Mouse (Mus musculus) T-cell, adult 2 months (primary cell): ENCODE results near the gene Olfr67.
"Not testable (repeated sequence)": the region's sequence is repeated elsewhere in the genome, so short reads cannot be mapped to it uniquely, and the experiment has no call there.

Experiments
- DNase-seq: peaks from one replicate; pipeline ENCODE4 v3.0.0; 2022; ENCODE audit warnings: low spot score

Gene Olfr67

DNA sequence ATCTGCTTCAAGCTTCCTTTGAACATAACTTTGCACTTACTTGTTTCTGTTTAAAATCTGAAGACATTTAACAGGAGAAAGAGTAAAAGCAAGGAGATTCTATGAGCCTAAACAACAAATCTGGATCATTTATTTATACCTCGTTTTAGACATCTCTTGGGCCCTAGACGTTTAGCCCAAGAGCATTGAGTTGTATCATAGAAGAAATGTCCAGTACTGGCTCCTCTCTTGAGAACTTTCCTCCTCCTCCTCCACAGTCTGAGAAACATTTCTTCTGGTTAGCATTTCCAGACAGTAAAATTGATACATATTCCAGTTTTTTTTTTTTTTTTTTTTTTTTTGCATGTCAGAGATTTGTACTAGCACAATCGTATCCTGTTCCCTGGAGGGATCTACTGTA lies at the start of gene Olfr67:
Gene Olfr67, minus strand, starts transcription at position 101 of the 400 bp plus-strand sequence.
- DNase-seq, result no peak

DNA sequence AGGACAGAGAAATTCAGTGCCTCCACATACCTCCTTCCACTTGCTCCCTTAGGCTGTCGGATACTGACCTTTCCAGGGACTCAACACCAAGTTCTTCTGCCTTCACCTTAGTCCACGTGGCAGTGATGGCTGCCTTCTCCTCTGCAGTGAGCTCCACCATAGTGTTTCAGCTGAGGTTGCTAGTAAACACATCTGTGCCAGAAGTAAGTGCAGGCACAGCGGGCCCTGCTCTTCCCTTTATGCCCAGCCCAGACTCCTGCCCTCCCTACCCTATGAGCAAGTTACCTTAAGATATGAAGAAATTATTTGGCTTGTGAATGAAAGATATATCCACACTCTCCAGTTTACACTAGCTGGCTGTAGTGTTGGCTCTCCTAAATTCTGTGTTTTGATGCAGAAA lies 48.6 kb upstream of the Olfr67 start, which contains the start of gene Hbb-bh2:
Gene Hbb-bh2, minus strand, starts transcription at position 253 of the 400 bp plus-strand sequence.
- no peak for DNase-seq

DNA sequence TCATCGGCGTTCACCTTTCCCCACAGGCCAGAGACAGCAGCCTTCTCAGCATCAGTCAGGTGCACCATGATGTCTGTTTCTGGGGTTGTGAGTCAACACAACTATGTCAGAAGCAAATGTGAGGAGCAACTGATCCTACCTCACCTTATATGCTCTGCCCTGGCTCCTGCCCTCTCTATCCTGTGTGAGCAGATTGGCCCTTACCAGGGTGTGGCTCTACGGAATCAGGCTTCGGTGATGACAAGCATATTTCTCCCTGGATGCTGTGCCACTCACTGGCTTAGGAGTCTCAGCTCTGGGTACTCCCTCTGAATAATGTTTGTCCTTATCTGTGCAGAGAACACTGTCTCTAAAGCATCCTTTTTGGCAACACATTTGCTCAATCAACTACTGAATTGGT lies 36.2 kb upstream of the Olfr67 start, which contains the start of gene Hbb-bs:
Gene Hbb-bs, minus strand, starts transcription at position 289 of the 400 bp plus-strand sequence.
- no peak for DNase-seq

DNA sequence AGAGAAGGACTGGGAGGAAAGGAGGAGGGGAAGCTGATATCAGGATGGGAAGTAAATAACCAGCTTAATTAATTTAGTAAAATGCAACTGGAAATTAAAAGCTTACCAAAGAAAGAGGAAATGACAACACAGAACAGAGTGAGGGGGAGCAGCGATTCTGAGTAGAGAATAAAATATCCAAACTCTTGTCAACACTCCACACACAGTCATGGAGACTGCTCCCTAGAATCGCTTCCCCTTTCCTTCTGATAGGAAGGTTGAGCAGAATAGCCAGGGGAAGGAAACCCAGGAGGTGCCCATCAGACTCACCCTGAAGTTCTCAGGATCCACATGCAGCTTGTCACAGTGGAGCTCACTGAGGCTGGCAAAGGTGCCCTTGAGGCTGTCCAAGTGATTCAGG lies 35.5 kb upstream of the Olfr67 start:
- DNase-seq, result not testable (repeated sequence)

DNA sequence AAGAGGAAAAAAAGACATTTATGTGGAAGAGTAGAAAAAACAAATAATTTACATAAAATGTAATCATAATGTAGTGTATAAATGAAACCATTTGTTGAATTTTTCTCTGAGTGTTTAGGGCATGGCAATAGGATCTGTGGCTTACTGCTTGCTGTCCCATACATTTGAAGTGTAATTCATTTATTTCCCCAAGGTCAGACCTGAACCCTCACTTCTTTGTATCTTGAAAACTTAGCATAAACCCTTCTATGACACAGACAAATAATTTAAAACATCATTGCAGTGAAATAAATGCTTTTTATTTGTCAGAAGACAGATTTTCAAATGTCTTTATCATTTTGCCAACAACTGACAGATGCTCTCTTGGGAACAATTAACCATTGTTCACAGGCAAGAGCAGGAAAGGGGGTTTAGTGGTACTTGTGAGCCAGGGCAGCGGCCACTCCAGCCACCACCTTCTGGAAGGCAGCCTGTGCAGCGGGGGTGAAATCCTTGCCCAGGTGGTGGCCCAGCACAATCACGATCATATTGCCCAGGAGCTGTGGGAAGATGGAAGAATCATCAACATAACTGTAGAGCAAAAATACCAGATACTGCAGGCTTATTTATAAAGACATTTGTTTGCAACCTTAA lies 34.8 kb upstream of the Olfr67 start:
- DNase-seq, result no peak

DNA sequence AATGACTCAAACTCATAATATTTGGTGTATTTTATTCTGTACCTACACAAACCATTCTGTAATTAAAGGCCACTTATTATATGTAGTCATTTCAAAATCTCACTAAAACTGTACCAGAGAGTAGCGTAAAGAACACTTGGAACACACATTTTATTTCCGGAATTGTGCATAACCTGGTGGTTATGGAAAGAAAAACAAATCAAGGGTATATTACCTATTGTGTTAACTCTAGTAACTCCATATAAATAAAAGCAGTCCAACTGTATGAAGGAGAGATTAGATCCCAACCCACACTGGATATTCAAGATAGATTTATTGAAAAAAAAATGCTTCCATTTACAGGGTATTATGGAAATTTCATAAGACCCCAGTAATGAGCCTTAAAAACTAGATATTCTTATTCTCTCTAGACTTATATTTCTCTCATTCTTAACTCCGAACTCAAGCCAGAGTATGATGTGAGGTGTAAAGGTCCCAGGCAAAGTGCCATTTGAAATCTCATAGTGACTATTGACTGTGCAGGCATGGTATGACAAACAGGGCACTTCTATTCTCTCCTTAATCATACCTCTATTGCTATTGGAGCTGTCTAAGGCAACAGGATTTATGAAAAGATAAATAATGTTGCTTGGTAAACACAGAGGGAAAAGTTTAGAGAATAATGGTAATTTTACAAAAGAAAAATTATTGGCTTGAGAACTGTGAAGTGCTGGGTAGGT lies 34.1 kb upstream of the Olfr67 start:
- no peak for DNase-seq

DNA sequence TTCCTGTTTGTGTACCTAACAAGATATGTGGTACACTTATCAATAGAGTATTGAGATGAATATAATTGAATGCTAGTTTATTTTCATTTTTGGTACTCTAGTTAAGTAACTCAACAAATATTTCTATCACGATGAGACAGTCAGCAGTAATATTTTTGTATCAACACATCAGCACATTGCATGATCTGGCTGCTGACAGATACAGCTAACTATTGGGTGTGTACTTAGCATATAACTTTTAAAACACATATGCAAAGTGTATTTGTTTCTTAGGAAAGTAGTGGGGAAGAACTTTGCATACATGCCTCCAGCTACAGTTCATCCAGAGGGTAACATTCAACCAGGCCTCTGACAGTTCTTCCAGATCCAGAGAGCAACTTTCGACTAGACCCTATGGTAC lies 33.0 kb upstream of the Olfr67 start:
- no peak for DNase-seq

DNA sequence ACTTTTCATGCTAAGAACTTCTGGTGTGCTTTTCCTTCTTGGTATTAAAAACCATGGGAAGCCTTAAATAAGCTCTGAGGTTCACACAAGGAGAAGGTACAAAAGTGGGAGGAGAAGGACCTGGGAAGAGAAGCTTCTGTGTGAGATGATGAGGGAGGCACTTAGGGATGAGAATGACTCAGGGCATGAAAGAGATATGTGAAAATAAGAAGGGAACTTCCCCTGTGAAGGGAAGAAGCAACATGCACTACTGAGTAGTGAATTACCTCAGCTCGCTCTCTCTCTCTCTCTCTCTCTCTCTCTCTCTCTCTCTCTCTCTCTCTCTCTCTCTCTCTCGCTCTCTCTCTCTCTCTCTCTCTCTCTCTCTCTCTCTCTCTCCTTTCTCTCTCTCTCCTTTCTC lies 23.5 kb upstream of the Olfr67 start:
- not testable (repeated sequence) for DNase-seq

DNA sequence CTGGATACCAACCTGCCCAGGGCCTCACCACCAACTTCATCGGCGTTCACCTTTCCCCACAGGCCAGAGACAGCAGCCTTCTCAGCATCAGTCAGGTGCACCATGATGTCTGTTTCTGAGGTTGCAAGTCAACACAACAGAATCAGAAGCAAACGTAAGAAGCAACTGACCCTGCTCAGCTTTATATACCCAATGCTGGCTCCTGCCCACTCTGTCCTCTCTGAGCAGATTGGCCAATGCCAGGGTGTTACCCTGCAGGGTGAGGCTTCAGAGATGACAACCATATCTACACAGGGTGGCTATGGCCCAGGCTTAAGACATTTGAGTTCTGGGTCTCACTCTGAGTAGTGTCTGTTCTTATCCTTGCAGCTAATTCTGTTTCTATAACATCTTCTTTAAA lies 22.1 kb upstream of the Olfr67 start, which contains the start of gene Hbb-bt:
Gene Hbb-bt, minus strand, starts transcription at position 231 of the 400 bp plus-strand sequence.
- DNase-seq, result no peak

DNA sequence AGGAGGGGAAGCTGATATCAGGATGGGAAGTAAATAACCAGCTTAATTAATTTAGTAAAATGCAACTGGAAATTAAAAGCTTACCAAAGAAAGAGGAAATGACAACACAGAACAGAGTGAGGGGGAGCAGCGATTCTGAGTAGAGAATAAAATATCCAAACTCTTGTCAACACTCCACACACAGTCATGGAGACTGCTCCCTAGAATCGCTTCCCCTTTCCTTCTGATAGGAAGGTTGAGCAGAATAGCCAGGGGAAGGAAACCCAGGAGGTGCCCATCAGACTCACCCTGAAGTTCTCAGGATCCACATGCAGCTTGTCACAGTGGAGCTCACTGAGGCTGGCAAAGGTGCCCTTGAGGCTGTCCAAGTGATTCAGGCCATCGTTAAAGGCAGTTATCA lies 21.5 kb upstream of the Olfr67 start:
- not testable (repeated sequence) for DNase-seq

DNA sequence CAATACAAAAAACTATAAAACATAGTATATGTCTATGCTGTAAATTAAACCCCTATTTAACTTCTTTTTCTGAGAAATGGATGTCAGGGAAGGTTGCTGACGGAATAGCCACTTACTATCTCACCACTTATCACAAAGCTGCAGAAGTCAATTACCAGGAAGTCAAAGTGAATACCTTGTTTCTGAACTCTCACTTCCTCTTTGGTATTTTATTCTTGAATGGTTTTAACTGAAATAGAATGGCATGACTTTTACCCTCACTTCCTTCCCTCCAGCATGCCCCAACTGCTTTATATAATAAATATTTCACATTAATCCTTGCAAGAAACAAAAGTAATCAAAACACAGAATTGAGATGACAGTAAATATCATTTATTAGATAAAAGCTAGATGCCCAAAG lies 20.6 kb upstream of the Olfr67 start:
- no peak for DNase-seq

DNA sequence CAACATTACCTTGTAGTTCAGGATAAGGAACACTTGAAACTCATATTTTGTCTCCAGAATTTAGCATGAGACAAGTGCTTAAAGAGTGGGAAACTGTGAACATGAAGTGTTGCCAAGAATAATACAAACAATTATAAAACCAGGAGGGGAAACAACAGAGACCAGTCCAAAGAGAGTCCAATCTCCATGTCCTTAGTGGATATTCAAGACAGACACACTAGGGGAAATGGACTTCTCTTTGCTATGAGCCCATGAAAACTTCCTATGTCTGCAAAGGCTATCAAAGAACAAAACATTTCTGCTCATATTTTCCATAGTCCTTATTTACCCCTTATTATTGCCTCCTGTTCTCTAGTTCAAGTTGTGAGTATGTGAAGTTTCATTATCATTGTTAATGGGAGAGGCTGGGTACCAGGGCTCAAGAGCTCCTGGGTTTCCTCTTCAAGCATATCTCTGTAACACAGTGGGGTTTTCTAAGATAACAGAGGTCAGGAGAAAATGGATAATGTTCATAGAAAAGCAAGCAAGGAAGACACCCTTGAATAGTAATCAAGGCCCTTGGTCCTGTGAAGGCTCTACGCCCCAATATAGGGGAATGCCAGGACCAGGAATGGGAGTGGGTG lies 19.7 kb upstream of the Olfr67 start:
- DNase-seq, result no peak

DNA sequence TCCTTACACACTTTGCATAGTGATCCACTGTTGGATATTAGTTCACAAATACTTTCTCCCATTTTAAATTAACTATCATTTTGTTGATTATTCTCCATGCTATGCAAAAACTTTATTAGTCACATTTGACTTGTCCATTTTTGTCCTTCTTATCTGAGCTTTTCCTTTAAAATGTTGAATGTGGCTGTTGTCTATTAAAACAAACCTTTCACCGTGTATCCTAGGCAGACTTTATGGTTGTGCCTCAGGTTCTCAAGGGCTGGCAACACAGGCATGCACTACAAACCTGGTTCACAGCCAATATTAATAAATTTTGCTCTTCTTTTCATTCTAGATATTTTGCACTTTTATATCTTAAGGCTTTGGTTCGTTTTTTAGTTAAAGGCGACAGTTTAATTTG lies 19.1 kb upstream of the Olfr67 start:
- no peak for DNase-seq

DNA sequence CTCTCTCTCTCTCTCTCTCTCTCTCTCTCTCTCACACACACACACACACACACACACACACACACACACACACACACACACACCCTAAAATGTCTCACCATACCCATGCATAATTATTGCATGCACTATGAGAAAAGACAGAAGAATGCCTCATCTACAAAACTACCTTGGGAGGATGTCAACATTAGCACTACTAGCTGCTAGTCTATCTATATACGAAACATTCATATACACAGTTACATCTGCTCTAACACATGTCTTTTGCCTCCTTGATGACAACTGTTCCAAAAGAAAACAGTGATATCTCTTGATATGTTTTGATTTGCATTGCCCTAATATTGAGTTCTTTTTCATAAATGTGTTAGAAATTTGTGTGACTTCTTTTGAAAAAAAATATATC lies 18.7 kb upstream of the Olfr67 start:
- DNase-seq, result no peak

DNA sequence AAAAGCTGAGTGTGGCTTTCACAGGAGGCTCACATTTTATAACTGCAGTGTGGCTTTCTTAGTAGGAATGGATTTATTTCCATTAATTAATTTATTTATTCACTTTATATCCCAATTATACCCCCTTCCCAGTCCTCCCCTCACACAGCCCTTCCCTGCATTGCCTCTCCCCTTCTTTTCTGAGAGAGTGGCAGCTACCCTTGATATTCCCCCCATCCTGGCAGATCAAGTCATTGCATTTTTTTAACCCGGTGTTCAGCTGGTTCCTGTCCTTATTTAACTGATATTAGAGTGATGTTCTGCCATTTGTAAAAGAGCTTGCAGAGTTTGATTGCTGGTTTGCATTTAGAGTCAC lies 18.2 kb upstream of the Olfr67 start:
- DNase-seq, result no peak

DNA sequence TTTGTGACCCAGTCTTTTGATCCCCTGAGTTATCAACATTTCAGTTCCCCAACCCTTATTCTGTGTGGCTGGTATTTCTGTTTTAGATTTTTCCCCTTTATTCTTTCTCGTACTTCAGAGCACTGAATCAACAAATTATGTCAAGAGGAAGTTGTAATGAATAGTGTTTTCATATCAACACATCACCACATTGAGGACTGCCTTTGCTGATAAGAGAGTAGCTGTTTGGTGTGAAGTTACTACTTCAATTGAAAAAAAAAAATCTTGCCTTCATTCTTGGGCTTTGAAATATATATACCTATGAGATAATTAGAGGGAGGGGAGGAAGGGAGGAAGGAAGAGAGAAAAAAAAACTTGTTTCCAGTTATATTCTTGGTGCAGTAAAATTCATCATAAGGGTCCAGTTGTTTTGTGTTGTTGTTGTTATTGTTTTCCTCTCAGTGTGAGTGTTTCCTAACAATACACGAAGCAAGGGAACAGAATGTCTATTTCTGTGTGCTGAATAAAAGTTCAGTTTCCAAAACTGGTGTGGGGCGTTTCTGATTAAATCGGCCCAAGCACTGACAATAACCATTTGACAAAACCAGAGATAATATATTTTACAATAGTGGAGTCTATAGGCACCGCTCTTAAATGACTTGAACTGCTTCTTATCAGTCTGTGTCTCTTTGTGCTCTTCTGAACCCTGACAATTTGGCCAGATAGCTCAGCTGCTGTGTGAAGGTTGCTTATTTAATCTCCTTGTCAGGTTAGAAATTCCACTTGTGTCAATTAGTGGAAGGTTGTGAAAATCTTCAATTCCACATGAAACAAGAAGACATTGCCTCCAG lies 17.6 kb upstream of the Olfr67 start:
- no peak for DNase-seq

DNA sequence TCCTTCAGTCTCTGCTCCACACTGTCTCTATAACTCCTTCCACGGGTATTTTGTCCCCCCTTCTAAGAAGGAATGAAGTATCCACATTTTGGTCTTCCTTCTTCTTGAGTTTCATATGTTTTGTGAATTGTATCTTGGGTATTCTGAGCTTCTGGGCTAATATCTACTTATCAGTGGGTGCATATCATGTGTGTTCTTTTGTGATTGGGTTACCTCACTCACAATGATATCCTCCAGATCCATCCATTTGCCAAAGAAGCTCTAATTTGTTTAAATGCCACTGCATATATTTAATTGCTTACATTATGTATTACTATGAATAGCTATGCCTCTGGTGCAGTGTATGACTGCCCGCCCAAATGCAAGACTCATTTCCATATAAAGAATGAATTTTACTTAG lies 16.5 kb upstream of the Olfr67 start:
- DNase-seq, result not testable (repeated sequence)

DNA sequence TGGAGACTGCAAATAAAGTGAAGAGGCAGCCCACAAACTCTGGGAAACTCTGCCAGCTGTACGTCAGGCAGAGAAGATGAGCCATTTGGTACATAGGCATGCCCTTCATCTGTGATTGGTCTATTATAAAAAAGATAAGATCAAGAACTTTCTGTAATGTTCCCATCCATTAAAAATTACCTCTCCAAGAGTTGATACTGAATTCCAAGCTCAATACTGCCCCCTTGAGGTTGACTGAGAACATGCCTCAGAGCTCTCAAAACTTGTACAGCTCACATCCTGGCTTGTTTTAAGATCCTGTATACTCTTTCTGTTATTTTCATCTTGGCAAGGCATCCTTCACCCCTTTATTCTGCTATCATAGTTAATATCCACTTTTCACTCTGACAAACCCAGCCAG lies 15.2 kb upstream of the Olfr67 start:
- no peak for DNase-seq

DNA sequence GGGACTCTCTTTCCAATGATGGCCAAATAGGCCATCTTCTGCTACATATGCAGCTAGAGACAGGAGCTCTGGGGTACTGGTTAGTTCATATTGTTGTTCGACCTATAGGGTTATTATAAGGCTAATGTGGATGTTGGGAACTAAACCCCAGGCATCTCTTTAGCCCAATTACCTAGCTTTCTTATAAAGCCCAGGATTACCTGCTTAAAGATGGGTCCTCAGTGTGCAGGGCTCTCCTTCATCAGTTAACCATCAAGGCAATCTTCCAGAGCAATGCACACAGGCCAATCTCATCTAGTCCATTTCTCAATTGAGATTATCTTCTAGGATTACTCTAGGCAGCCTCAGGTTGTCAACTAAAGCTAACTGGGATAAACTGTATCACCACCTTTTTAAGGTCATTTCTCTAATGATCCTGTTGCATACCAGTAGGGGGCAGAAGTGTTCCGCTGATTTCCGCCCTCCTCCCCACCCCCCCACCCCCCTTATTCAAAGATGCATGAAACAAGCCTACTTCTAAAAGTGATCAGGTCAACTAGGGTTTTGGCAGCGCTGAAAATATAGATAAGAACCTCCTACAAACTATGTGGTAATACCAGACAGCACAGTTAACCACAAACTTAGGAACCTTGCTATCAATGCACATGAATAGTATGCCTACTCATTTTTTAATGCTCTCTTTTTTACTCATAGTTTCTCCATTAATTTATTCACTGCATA lies 1.2 kb upstream of the Olfr67 start:
- DNase-seq, result no peak

DNA sequence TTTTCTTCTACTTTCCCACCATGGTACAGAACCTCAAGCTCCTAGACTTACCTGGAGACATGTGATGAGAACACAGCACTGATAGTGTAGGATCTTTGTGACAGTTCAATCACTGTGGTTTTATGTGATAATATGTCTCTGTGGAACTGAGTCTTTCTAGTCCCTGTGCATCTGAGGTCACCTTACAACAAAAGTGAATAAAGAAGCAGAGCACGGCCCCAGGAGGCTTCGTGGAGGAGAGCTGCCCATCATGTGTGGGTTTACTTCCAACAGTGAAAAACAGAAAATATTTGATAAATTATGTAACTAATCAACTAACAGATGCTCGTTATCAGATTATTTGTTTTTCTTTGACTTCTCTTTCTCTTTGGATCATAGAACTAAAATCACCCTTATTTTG lies 12.0 kb downstream of the Olfr67 start, which contains the start of gene Olfr68:
Gene Olfr68, minus strand, starts transcription at position 101 of the 400 bp plus-strand sequence.
- DNase-seq, result no peak

DNA sequence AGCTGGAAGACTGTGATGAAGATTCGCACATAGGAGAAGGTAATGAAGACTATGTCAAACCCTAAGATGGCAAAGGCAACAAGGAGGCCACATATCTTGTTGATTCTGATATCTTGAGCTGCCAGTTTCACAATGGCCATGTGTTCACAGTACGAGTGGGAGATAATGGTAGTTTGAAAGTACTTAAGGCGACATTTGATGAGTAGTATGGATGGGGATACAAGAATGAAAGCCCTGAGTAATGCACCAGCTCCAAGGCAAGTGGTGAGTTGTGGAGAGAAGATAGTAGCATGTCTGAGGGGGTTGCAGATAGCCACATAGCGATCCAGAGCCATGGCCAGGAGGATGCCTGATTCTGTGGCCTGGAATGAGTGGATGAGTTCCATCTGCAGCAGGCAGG lies 14.0 kb downstream of the Olfr67 start:
- not testable (repeated sequence) for DNase-seq

DNA sequence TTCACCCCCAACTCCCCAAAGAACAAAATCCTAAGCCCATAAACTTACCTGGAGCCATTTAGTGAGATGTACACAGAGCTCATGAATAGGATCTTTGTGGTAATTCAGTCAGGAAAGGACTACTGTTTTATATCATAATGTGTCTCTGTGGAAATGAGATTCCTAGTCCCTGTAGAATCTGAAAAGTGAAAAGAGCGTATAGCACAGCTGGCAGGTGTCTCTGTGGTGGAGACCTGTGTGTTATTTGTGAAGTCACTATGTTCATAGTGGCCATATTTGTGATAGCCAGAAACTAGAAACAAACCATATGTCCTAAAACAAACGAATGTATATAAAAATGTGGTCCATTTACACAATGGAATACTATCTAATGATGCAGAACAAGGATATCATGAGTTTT lies 20.1 kb downstream of the Olfr67 start, which contains the start of gene Olfr69:
Gene Olfr69, minus strand, starts transcription at position 101 of the 400 bp plus-strand sequence.
- no peak for DNase-seq
